Mouse (Mus musculus) left cerebral cortex, postnatal 14 days (tissue): ENCODE data around the gene Crybb1. TPM values are rescaled to one million over a fixed set of nuclear protein-coding genes. Genes with fewer than 3 reads are reported as not detected.

Experiments used
- DNase-seq, 2 experiments: peaks; one replicate each; pipeline ENCODE4 v3.0.0; 2021 to 2022; ENCODE audit warnings: low spot score in 2 of 2, mixed read lengths in 1 of 2
- intact Hi-C: fragments of 180-260 bp; cut with DNase I; formaldehyde crosslinking; loops from one replicate; pipeline ENCODE4 v1.15.1; 2025
- long read RNA-seq, 2 experiments: library from polyadenylated mRNA; stranded (forward); transcript quantifications; one replicate each; pipeline ENCODE4 v2.0.0; 2021
- total RNA-seq, 2 experiments: library from RNA; stranded (reverse); gene quantifications; 2 replicates each; pipeline ENCODE4 v1.2.3; 2021

Crybb1 gene
- 10 to 100 TPM; 12.9 to 14.5 TPM for total RNA-seq
- long read RNA-seq, experiment 1, partial matches to known transcripts = 2 of 6 reads
- long read RNA-seq, experiment 1, other reads (novel, unspliced or antisense) = 1 of 6 reads
- long read RNA-seq, experiment 2, partial matches to known transcripts = 0 of 3 reads
- long read RNA-seq, experiment 2, other reads (novel, unspliced or antisense) = 0 of 3 reads

DNA sequence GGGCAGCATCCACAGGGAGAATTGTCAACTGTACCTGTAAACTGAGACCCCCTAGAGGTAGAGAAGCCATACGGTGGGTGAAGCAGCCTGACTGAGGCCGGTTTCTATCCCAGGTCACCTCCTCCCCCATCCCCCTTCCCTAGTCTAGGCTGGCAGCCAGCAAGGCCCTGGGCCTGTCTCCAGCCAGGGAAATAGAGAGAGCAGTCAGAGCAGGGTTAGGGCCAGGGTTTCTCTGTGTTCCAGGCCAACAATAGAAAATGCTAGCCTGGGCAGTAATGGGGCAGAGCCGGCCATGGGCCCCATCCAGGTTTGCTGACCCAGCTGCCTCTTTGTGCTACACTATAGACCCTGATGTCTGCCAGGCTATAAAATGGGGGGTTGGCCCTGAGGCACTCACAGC, at the start of gene Crybb1:
Crybb1 (plus strand) TSS at position 390 of the 400 bp plus-strand sequence.
- intact Hi-C loops = no loop called here

DNA sequence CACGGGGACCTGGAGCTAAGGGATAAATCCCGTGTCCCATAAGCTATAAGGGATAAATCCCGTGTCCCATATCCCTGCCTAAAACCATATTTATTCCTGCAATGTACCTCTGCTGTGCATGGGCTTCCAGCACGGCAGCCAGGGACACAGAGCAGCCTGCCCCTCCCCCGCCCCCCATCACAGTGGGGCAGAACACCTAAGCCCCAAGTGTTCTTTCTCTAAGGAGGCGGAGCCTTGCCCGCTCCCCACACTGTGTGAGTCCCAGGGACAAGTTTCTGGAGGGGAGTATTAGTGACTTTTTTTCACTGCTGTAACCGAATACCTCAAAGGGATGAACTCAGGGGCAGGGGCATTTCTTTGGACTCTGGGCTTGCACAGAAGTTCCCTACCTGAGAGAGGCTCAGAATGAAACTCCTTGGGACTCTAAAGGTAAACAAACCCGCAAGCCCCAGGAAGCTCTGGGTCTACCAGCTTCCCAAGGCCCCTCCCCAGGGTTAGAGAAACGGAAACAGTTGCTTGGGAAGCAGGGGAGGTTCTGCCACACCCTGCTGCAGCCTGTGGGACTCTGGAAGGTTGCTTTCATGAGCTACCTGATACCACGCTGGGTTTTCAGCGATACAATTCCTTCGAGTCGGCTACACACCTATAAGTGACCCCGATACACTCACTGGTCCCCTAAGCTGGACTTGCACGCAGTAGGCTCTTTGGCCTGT, 48.9 kb upstream of the Crybb1 start:
- DNase-seq = no peak
- intact Hi-C loops = loop anchor here (10.0 kb wide), 1 partner anchor 792 kb away; the partner anchor contains the start of gene Mn1

More for the DNA sequence above, at the start of gene Crybb1:
- DNase-seq = peak; percentile 55 to 69

DNA sequence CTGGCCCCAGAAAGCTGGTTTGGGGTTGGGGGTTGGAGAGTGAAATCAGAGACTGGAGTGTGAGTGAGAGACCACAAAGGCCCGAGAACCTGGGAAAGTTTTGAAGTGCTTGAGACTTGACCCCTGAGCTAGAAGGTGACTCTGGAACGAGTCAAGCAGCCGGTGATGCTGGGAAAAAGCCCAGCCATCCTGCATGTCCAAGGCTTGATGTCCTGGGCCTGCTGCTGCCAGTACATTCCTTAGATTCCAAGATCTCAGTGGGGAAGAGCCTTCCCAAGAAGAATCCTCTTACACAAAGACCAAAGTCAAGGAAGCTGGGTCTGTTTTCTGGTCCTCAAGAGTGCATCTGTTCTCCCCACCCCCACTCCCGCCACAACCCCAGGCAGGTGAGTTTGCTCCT, 47.3 kb upstream of the Crybb1 start:
- intact Hi-C loops = loop anchor here (10.0 kb wide), 1 partner anchor 794 kb away; the partner anchor contains the start of gene Mn1
- no peak for DNase-seq

DNA sequence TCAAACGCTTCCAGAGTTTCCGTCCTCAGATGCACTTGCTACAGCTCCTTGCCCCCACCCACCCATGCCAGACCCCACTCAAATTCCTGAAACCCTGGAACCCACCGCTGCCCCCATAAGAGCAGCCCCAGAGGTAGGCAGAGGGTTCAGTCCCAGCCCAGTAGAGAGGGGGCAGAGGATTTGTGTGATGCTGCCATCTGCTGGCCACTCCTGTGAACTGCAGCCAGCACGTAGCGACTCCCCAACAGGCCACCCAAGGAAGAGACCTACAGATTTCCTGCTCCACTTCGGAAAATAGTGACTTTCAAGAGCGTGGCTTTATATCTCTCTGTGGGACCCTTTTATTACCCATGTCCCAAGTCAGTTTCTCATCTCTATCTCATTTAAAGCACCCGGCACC, 45.5 kb upstream of the Crybb1 start:
- intact Hi-C loops = no loop called here
- DNase-seq = peak; percentile 75 to 79

DNA sequence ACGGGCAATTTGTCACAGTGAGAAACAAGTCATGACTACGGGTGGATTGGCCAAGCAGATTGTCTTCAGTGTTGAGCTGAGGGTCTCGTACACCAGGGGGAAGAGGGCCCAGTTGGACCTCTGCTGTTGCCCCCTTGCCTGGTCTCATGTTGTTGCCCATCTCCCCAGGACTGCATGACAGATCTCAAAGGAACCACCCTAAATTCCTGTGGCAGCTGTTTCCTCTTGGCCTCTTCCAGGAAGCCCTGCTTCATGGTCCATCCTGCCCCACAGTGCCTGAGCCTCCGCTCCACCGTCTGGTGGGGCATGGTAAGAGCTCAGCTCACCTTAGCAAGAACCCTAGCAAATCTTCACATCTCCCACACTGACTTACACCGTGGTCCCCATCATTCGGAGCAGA, 43.7 kb upstream of the Crybb1 start:
- intact Hi-C loops = no loop called here
- no peak for DNase-seq

DNA sequence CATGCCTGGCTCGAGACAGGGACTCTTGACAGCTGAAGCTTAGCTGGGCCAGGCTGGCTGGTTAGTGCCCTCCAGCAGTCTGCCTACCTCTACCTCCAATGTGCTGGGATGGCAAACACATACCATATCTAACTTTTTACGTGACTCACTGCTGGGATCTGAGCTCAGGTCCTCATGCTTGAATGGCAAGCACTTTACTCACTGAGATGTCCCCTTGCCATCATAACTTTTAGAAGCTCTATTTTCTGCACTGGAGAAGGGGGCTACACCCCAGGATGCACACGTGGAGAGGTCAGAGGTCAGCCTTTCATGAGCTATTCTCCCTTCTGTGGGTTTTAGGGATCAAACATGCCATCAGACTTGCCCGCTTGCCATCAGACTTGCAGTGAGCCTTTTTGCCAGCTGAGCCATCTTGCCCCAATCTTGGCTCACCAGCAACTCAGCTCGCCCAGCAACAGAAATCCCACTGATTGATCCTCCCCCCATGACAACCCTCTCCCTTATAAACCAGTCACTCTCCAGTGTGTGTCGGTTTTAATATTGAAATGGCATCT, 42.8 kb upstream of the Crybb1 start:
- DNase-seq = no peak
- intact Hi-C loops = no loop called here

DNA sequence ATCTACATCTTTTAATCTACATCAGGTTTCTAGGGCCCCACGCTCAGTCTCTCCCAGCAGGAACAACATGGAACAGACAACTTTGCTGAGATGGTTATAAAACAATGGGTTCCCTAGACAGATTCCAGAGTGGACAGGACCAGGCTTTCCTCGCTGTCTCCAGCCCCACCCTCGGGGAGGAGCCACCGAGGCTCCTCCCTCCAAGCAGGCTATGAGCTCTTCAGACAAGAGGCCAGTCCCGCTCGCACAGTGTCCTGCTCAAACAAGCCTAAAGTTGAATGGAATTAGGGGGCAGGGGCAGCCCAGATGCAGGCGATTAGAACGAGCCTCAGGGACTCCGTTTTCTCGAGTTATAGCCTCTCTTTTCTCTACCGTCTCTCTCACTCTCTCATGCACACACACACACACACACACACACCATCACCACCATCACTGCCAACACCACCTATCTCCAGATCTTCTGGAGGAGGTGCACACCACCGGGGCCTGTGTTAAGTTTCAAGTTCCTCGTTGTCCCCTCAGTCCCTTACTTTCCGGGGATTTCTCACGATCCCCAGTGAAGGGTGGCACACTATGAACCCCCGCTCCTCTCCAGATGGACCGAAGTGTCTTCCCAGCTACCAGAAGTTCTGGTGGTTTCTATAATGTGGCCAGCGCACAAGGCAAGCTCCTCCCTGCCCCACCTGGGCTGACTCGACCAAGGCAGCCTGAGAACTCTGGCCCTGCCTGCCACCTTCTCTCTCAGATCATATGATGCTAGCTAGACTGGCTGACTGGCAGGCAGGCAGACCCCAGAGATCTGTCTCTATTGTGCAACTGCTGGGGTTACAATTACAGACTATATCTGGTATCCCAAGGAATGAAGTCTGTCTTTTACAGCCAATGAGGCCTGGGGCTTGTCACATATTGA, 42.0 kb upstream of the Crybb1 start:
- intact Hi-C loops = no loop called here
- DNase-seq = peak in 1 of 2 experiments; percentile 46

DNA sequence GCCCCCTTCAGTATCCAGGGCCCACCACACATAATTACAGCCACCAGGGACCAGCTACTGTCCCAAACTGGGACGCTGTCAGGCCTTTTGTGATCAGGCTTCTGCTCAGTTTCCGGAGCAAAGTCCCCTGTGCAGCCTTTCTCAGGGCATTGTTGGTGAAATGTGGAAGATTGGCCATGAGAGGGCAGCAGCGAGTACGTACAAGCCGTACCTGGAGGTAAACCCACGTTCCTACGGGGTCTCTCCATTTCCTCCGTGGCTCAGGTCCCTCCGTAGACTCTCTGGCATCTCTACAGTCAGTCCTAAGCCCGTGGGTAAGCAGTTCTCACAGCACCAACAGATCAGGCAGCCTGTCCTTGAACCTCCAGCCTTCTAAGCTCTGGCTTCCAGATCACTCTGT, 41.2 kb upstream of the Crybb1 start:
- DNase-seq = peak; percentile 84 to 90
- intact Hi-C loops = no loop called here

DNA sequence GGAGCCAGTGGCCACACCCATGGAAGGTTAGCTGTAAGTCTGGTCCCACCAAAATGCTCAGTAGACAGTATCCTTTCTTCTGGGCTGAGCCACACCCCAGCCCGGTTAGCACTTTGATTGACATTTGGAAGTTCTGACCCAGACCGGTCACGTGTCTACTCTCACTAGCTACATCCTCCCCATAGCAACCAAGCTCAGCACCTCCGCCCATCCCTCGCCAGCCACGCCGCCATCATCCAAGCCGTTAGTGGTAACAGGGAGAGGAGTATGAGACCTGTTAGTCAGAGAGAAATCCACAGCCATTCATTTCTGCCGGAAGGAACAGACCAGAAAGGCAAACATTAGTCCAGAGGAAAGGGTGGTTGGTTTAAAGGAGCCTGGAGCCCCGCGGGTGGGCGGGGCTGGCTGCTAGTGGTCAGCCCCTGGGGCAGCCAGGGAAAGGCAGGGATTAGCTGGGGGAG, 40.3 kb upstream of the Crybb1 start:
- intact Hi-C loops = no loop called here
- peak in 1 of 2 experiments; percentile 60 for DNase-seq

DNA sequence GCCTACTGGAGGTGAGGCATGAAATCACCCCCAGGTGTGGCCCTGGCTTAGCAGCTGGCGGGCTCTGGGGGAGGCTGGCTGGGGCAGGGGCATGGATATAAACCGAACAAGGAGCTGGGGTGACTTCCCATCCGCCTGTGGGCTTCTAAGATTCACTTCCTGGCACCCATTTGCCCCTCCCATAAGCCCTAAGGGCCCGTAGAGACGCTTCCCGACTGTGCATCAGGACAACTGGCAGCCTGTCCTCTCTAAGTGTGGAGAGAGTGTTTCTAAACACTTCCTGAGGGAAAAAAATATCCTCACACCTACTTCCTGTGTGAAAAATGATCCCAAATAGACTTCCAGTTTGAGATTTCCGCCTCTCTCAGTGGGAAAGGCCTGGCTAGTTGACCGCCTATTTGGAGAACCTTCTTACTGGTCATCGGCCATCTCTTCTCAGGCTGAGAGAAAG, 39.8 kb upstream of the Crybb1 start:
- DNase-seq = peak in 1 of 2 experiments; percentile 46
- intact Hi-C loops = no loop called here

DNA sequence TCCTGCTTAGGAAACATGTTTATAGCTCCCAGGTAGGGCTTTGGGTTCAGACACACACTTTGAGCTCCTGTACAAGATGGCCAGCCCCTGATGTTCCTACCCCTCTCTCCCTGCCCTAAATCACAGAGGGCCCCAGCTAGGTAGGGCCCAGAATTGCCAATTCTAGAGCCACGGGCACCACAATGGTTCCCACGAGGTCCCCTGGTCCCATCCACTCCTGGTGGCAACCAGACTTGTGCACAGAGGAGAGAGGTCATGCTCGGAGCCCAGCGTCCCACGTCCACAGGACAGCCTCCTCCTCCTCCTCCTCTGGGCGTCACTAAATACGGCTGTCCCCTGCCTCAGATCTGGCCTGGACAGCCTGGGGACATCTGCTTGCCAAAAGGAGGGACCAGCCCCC, 39.3 kb upstream of the Crybb1 start:
- no peak for DNase-seq
- intact Hi-C loops = no loop called here

DNA sequence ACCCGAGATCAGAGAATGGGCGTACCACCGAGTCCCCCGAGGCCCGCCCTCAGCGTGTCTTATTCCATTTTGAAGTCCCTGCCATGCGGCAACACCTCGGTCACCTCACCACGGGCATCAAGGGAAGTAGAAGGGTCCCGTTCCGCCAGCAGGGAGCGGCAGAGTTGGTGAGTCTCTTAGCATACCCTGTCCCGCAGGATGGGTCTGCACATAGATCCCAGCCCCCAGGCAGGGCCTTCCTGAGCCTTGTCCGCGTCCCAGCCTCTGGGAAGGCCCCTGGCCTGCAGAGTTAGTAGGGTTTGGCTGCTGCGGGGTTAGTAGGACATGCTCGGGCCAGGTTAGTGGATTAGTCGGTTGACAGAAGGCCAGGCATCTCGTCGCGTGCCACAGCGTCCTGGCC, 38.6 kb upstream of the Crybb1 start:
- intact Hi-C loops = no loop called here

DNA sequence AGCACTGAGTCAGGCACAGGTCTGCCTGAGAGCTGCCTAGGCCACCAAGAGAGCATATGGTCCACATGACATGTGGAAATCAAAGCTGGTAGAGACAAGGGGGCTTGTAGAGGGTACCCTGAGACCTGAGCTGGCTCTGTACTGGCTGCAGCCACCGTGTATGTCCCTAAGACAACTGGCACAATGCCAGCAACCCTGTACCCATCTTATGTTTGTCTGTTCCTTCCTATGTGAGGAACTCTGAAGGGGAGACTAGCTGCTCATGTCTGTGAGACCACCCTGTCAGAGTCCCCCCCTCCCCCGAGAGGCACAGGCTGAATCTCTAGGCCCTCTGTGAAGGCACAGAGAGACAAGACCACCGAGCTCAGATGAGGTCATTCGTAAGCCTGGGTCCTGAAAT, 36.9 kb upstream of the Crybb1 start:
- no peak for DNase-seq
- intact Hi-C loops = no loop called here

More for the DNA sequence above, 38.6 kb upstream of the Crybb1 start:
- no peak for DNase-seq

DNA sequence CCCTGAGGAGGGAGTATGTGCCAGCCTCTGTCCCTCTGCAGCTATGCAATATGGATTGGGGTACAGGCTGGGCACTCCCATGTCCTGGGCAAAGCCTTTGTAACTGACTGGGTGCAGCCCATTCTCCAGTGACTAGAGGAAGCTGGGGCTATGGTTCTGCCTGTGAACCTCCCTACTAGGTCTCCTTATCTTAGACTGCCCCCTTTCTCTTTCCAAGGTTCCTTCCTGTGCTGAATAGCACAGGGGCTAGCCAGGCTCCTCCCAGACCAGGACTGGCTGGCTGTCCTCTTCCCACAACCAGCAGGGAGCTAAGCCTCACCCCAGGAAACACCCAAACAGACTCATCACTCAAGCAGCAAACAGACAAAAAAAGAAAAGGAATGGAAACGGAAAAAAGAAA, 36.2 kb upstream of the Crybb1 start:
- intact Hi-C loops = no loop called here
- DNase-seq = no peak

DNA sequence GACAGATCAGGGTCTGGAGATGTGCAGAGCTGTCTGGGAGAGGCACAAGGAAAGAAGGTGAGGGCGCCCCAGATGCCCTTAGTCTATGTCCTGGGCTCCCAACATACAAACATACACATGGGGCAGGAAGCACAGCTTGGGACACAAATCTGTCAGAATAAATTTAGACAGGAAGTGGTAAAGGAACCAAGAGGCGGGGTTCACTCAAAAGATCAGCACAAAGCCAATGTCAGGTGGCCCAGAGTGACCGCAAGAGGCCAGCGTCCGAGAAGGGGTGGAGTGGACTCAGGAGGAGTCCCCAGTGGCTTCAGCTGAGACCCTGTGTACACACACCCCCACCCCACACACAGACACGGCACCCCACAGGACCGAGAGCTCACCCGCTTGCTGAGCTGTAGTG, 35.4 kb upstream of the Crybb1 start:
- DNase-seq = no peak
- intact Hi-C loops = no loop called here

DNA sequence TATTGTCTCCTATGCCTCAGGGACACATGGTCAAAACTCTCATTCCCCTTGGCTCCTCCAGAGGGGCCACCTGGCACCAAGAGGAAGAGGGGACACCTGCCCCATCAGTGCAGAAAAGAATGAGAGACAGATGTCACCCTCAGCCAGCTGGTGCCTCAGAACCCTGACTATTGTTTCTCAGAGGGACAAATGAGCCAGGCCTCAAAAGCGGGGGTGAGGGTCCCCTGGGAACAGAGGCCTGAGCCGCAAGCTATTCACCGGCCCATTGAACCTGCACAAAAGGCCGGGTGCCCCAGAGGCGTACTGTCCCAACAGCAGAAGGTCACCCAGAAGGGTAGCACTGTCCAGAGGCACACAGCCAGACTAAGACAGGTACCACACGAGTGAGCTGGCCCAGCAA, 30.0 kb upstream of the Crybb1 start:
- intact Hi-C loops = no loop called here

DNA sequence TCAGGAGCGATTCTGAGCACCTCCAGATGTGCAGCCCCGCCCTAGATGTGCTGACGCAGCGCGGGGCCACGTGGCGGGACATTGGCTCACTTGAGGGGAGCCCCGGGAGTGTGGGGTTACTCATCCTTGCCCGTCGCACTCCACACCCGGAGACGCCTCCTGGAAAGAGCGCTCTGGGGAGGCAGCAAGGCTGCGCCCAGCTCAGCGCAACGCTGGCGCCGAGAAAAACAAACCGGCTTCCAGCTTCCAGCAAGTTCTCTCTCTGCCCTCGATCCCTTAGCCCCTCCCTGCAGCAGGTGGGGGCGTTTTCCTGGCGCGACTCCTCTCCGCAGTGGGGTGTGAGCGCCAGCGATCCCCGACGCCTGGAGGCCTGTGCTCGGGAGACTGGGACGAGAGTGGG, 28.3 kb upstream of the Crybb1 start:
- DNase-seq = peak in 1 of 2 experiments; percentile 60
- intact Hi-C loops = no loop called here

More for the DNA sequence above, 30.0 kb upstream of the Crybb1 start:
- DNase-seq = no peak

DNA sequence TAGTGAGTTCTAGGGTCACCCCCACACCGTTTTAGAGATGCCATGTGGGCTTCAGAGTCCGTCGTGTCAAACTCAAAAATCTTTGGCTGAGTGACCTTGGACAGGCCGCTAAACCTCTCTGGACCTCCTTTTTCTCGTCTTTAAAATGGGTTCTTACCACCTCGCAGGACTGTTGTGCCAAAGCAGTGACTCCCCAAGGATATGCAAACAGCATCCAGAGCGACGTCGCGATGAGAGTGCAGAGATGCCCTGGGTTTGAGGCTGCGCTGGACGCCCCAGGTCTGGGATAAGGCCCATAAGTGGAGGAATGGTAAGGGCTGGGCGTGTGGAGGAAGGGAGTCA, 27.7 kb upstream of the Crybb1 start:
- DNase-seq = no peak
- intact Hi-C loops = no loop called here

DNA sequence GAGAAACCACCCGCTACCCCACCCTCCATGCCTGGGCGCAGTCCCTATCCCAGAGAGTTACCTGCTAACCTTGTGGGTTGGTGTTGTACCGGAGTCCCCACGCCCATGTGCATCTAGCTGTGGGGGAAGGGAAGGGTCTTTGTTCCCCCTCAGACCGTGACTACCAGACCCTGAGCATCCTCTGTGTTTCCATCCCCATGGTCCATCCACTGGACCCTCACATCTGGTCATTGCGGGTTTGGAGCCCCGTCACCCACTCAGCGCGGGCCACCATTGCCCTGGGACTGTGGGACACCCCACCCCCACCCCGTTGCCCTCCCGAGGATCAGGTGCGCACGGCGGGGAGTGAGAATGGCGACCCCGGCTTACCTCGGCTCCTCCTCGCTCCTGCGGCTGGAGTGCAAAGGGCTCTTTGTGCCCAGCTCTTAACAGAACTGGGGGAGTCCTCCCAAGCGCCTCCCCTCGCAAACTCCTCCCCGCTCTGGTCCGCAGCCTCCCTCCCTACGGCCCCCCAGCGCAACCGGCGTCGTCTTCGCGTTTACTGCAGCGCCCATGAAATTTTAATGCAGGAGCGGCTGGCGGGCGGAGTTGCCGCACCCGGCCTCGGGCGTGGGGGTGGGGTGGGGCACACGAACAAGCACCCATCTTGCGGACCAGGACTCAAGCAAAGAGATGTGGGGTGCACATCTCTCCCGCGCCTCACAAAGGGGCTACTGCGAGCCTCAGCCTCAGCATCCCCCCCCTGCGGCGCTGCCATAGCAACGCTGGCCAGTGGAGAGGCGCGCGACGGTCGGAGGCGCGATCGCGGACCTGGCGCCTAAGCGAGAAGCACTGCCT, 27.2 kb upstream of the Crybb1 start:
- DNase-seq = peak; percentile 74 to 77
- intact Hi-C loops = no loop called here
